Mouse (Mus musculus) kidney, adult 2 months (tissue): Measurements from ENCODE around the gene Nxph4. TPM values are rescaled to one million over a fixed set of nuclear protein-coding genes. Genes with fewer than 3 reads are reported as not detected.

Source experiments
- DNase-seq: peaks from one replicate; pipeline ENCODE4 v3.0.0; 2021
- H3K27ac ChIP-seq: fragments of 200-500 bp; 2 replicates; pipeline ENCODE4 v1.5.1; 2012; ENCODE audit warnings: low read depth, low read length, control low read depth, inconsistent platforms; ENCODE audit not compliant: insufficient read depth
- H3K27me3 ChIP-seq: fragments of 200-500 bp; replicated peaks from 2 replicates; pipeline ENCODE4 v1.6.1; 2012; ENCODE audit warnings: mild to moderate bottlenecking, moderate library complexity, low read length, inconsistent platforms; ENCODE audit not compliant: control insufficient read depth, insufficient read depth
- H3K36me3 ChIP-seq: fragments of 200-500 bp; 2 replicates; pipeline ENCODE4 v1.6.1; 2012; ENCODE audit warnings: mild to moderate bottlenecking, moderate library complexity, low read length, inconsistent platforms; ENCODE audit not compliant: control insufficient read depth, insufficient read depth
- H3K4me1 ChIP-seq: fragments of 200-500 bp; 2 replicates; pipeline ENCODE4 v1.6.1; 2011; ENCODE audit warnings: low read length; ENCODE audit not compliant: control insufficient read depth, insufficient read depth
- H3K4me3 ChIP-seq: fragments of 200-500 bp; 2 replicates; pipeline ENCODE4 v1.5.1; 2011; ENCODE audit warnings: mild to moderate bottlenecking, low read depth, low read length, control low read depth; ENCODE audit not compliant: insufficient read depth
- CTCF ChIP-seq: fragments of 200-500 bp; conservative IDR thresholded peaks from 2 replicates; pipeline ENCODE4 v1.5.1; 2011; ENCODE audit warnings: low read depth, mild to moderate bottlenecking, control low read depth, low read length, moderate library complexity, mixed read lengths; ENCODE audit not compliant: insufficient read depth, insufficient read length
- POLR2A ChIP-seq: fragments of 200-500 bp; IDR thresholded peaks from one replicate; pipeline ENCODE4 v1.6.1; 2011; ENCODE audit warnings: low read depth, low read length, control low read depth
- WGBS: fragments of 180-500 bp; shearing (Covaris S2); methylation state at CpG from one replicate; pipeline ENCODE4 v1.1.7; 2018; 5-methylcytosine and 5-hydroxymethylcytosine counted together
- polyA plus RNA-seq: library from polyadenylated mRNA; depleted of rRNA; stranded (reverse); fragments of >200 nt; gene quantifications from 2 replicates; pipeline ENCODE4 v1.2.3, GENCODE M21; 2012

Gene Nxph4
- polyA plus RNA-seq, 1 experiment, result 2.0 TPM

- WGBS, result 55% methylated on average over 6 of the region's 6 CpGs
- H3K27me3 ChIP-seq, result no peaks in the 10 kb centered on the region
- no peak for DNase-seq
- TF ChIP-seq CTCF, result no peak
- no peak for TF ChIP-seq POLR2A
- H3K4me1 ChIP-seq, result no peaks in the 10 kb centered on the region
- no peak overlapping the region for H3K27ac ChIP-seq
- H3K4me3 ChIP-seq, result no peak overlapping the region
- no peaks in the 10 kb centered on the region for H3K36me3 ChIP-seq
These were observed 8.4 kb upstream of the Nxph4 start for GRCm38 (mm10) chr10:127542720-127543119.

- H3K4me1 ChIP-seq, result no peaks in the 10 kb centered on the region
- no peaks in the 10 kb centered on the region for H3K36me3 ChIP-seq
- no peak overlapping the region for H3K27ac ChIP-seq
- no peak for TF ChIP-seq CTCF
- TF ChIP-seq POLR2A, result no peak
- 56% methylated on average over 13 of the region's 13 CpGs for WGBS
- H3K27me3 ChIP-seq, result no peaks in the 10 kb centered on the region
- peak; percentile 23 for DNase-seq
- no peak overlapping the region for H3K4me3 ChIP-seq
These were observed 7.7 kb upstream of the Nxph4 start for GRCm38 (mm10) chr10:127542084-127542483.

- no peak for DNase-seq
- Histone ChIP-seq H3K36me3 (no peaks in the 10 kb centered on the region), H3K27me3 (no peaks in the 10 kb centered on the region), H3K4me3 (no peak overlapping the region), H3K4me1 (no peaks in the 10 kb centered on the region), H3K27ac (no peak overlapping the region)
- 94% methylated on average over 8 of the region's 8 CpGs for WGBS
- TF ChIP-seq CTCF (no peak), POLR2A (no peak)
These were observed 7.2 kb upstream of the Nxph4 start for GRCm38 (mm10) chr10:127541510-127541909.

- H3K36me3 ChIP-seq, result no peaks in the 10 kb centered on the region
- no peak overlapping the region for H3K27ac ChIP-seq
- 30% methylated on average over 7 of the region's 7 CpGs for WGBS
- no peak overlapping the region for H3K4me3 ChIP-seq
- H3K4me1 ChIP-seq, result peaks cover 10% of the 10 kb centered on the region
- H3K27me3 ChIP-seq, result 0 out of 2 replicates have a peak, but pooled peaks cover 2% of the 10 kb centered on the region
- TF ChIP-seq POLR2A (no peak), CTCF (peak; percentile 96)
- DNase-seq, result peak; percentile 84
These were observed 3.7 kb upstream of the Nxph4 start for GRCm38 (mm10) chr10:127537854-127538583.

- TF ChIP-seq POLR2A (no peak), CTCF (peak; percentile 51)
- WGBS, result 10% methylated on average over 8 of the region's 8 CpGs
- 0 out of 2 replicates have a peak, but pooled peaks cover 2% of the 10 kb centered on the region for H3K27me3 ChIP-seq
These were observed 2.4 kb upstream of the Nxph4 start for GRCm38 (mm10) chr10:127536586-127537314.

GRCm38 (mm10) chr10:127534929-127535384 lies 598 bp upstream of the Nxph4 start:
- no peak for TF ChIP-seq POLR2A
- no peak for TF ChIP-seq CTCF
- Histone ChIP-seq H3K36me3 (no peaks in the 10 kb centered on the region), H3K4me1 (peaks cover 10% of the 10 kb centered on the region), H3K27me3 (0 out of 2 replicates have a peak, but pooled peaks cover 5% of the 10 kb centered on the region), H3K27ac (no peak overlapping the region), H3K4me3 (no peak overlapping the region)
- no peak for DNase-seq
- WGBS, result 5% methylated on average over 29 of the region's 30 CpGs

More at GRCm38 (mm10) chr10:127536586-127537314, 2.4 kb upstream of the Nxph4 start:
- Histone ChIP-seq H3K4me3 (no peak overlapping the region), H3K4me1 (peaks cover 10% of the 10 kb centered on the region), H3K27ac (no peak overlapping the region), H3K36me3 (no peaks in the 10 kb centered on the region)
- peak; percentile 56 for DNase-seq

- H3K27me3 ChIP-seq, result 0 out of 2 replicates have a peak, but pooled peaks cover 5% of the 10 kb centered on the region
- WGBS, result 18% methylated on average over 4 of the region's 4 CpGs
- no peak overlapping the region for H3K27ac ChIP-seq
- H3K4me1 ChIP-seq, result peaks cover 10% of the 10 kb centered on the region
- DNase-seq, result no peak
- H3K36me3 ChIP-seq, result no peaks in the 10 kb centered on the region
- no peak overlapping the region for H3K4me3 ChIP-seq
- TF ChIP-seq POLR2A, result no peak
These were observed 2.8 kb downstream of the Nxph4 start for GRCm38 (mm10) chr10:127531548-127531947.
